Mouse (Mus musculus): ENCODE measurements around the gene Slc39a11.

Slc39a11 gene

GRCm38 (mm10) chr11:113284951-113285741, 364.7 kb downstream of the Slc39a11 start:
- DNase-seq (ENCODE audit: low read depth), result no peak

GRCm38 (mm10) chr11:113283376-113283811, 366.5 kb downstream of the Slc39a11 start:
- no peak for DNase-seq (ENCODE audit: low read depth)

GRCm38 (mm10) chr11:113278238-113278637, 371.6 kb downstream of the Slc39a11 start:
- DNase-seq (ENCODE audit: low read depth), result no peak

- no peak for DNase-seq (ENCODE audit: low read depth)
These were observed 372.8 kb downstream of the Slc39a11 start for GRCm38 (mm10) chr11:113277034-113277612.

- no peak for DNase-seq (ENCODE audit: low read depth)
These were observed 373.4 kb downstream of the Slc39a11 start for GRCm38 (mm10) chr11:113276518-113276917.

GRCm38 (mm10) chr11:113274037-113274436, 375.8 kb downstream of the Slc39a11 start:
- no peak for DNase-seq (ENCODE audit: low read depth)

GRCm38 (mm10) chr11:113271857-113272256, 378.0 kb downstream of the Slc39a11 start:
- no peak for DNase-seq (ENCODE audit: low read depth)

- no peak for DNase-seq (ENCODE audit: low read depth)
These were observed 381.0 kb downstream of the Slc39a11 start for GRCm38 (mm10) chr11:113268831-113269319.

GRCm38 (mm10) chr11:113267516-113268230, 382.2 kb downstream of the Slc39a11 start:
- DNase-seq (ENCODE audit: low read depth), result no peak

- DNase-seq (ENCODE audit: low read depth), result no peak
These were observed 383.2 kb downstream of the Slc39a11 start for GRCm38 (mm10) chr11:113266706-113267105.

GRCm38 (mm10) chr11:113265567-113265966, 384.3 kb downstream of the Slc39a11 start:
- no peak for DNase-seq (ENCODE audit: low read depth)

- DNase-seq (ENCODE audit: low read depth), result no peak
These were observed 385.9 kb downstream of the Slc39a11 start for GRCm38 (mm10) chr11:113263971-113264370.

GRCm38 (mm10) chr11:113262062-113262461, 387.8 kb downstream of the Slc39a11 start:
- DNase-seq (ENCODE audit: low read depth), result no peak

- no peak for DNase-seq (ENCODE audit: low read depth)
These were observed 388.5 kb downstream of the Slc39a11 start for GRCm38 (mm10) chr11:113261421-113261820.

GRCm38 (mm10) chr11:113259712-113260382, 390.0 kb downstream of the Slc39a11 start:
- no peak for DNase-seq (ENCODE audit: low read depth)

GRCm38 (mm10) chr11:113258016-113258415, 391.9 kb downstream of the Slc39a11 start:
- no peak for DNase-seq (ENCODE audit: low read depth)

- no peak for DNase-seq (ENCODE audit: low read depth)
These were observed 395.2 kb downstream of the Slc39a11 start for GRCm38 (mm10) chr11:113254653-113255052.

GRCm38 (mm10) chr11:113253169-113253568, 396.7 kb downstream of the Slc39a11 start:
- DNase-seq (ENCODE audit: low read depth), result no peak

- no peak for DNase-seq (ENCODE audit: low read depth)
These were observed 398.7 kb downstream of the Slc39a11 start for GRCm38 (mm10) chr11:113251172-113251571.

GRCm38 (mm10) chr11:113246475-113246874, 403.4 kb downstream of the Slc39a11 start:
- no peak for DNase-seq (ENCODE audit: low read depth)

- DNase-seq (ENCODE audit: low read depth), result no peak
These were observed 404.2 kb downstream of the Slc39a11 start for GRCm38 (mm10) chr11:113245666-113246065.

GRCm38 (mm10) chr11:113234432-113234831, 415.4 kb downstream of the Slc39a11 start:
- no peak for DNase-seq (ENCODE audit: low read depth)

All from fibroblast of lung, adult 2 months (primary cell).